Mouse (Mus musculus) limb, embryonic 15.5 days (tissue): Measurements from ENCODE around the gene Arpc2. TPM values are rescaled to one million over a fixed set of nuclear protein-coding genes. Genes with fewer than 3 reads are reported as not detected.

Source experiments
- ATAC-seq: fragments of 200-750 bp; cut with Nextera tagmentation; 2 replicates; pipeline ENCODE4 v1.8.0; 2017; ENCODE audit warnings: low read depth, moderate TSS enrichment; ENCODE audit not compliant: insufficient number of reproducible peaks, low FRiP score, low TSS enrichment
- H3K27ac ChIP-seq: fragments of 300-500 bp; sonication (generic); 2 replicates; pipeline ENCODE4 v1.5.1; 2015; ENCODE audit warnings: moderate library complexity, mild to moderate bottlenecking, inconsistent platforms
- H3K27me3 ChIP-seq: fragments of 300-500 bp; sonication (generic); 2 replicates; pipeline ENCODE4 v1.6.1; 2015; ENCODE audit warnings: inconsistent platforms
- H3K36me3 ChIP-seq: fragments of 300-500 bp; sonication (generic); 2 replicates; pipeline ENCODE4 v1.6.1; 2015; ENCODE audit warnings: inconsistent platforms
- H3K4me1 ChIP-seq: fragments of 300-500 bp; sonication (generic); 2 replicates; pipeline ENCODE4 v1.6.1; 2015; ENCODE audit warnings: inconsistent platforms
- H3K4me2 ChIP-seq: fragments of 300-500 bp; sonication (generic); 2 replicates; pipeline ENCODE4 v1.6.1; 2015; ENCODE audit warnings: mild to moderate bottlenecking, inconsistent platforms
- H3K4me3 ChIP-seq: fragments of 300-500 bp; sonication (generic); 2 replicates; pipeline ENCODE4 v1.5.1; 2015; ENCODE audit warnings: mild to moderate bottlenecking, inconsistent platforms
- H3K9ac ChIP-seq: fragments of 300-500 bp; sonication (generic); 2 replicates; pipeline ENCODE4 v1.6.1; 2015; ENCODE audit warnings: inconsistent platforms
- H3K9me3 ChIP-seq: fragments of 300-500 bp; sonication (generic); 2 replicates; pipeline ENCODE4 v1.6.1; 2016; ENCODE audit warnings: inconsistent platforms
- WGBS: fragments of 180-500 bp; shearing (Covaris S2); methylation state at CpG from one replicate; pipeline ENCODE4 v1.1.7; 2015; 5-methylcytosine and 5-hydroxymethylcytosine counted together
- polyA plus RNA-seq: library from polyadenylated mRNA; unstranded; fragments of >200 nt; fragmentation: Nextera tagmentation; extraction: Ambion mirVana; gene quantifications from 2 replicates; pipeline ENCODE4 v1.2.1, GENCODE M21; 2015

Arpc2 gene
- polyA plus RNA-seq, result 441 and 463 TPM in 2 replicates

DNA sequence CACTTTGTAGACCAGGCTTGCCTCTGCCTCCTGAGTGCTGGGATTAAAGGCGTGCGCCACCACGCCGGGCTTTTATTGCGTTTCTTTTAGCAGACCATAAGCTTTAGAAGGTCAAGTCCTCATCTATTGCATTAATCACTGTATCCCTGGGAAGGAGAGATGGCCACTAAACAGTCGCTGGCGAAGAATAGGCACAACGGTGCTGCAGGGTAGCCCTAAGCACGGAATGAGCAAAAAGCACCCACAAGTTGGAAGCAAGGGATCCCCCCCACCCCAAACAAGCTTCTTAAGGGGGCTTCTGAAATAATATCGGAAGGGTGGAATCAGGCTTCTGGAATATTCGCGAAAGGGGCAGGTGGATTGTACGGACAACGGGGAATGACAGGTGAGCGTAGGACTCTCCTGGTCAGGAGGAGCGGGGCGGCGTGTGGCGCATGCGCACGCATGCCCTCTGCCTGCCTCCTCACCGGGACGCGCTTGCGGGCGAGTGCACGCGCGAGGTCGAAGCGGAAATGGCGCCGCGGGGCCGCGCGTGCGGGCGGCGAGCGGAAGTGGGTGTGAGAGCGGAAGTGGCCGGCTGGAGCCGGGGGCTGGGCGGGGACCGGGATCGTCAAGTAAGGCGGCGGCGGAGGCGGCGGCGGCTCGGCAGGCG, at the start of gene Arpc2:
Gene Arpc2 (plus strand): TSS at position 147 of the 652 bp plus-strand sequence.
- Histone ChIP-seq H3K4me2 (peak within 1 kb of the TSS; percentile 72), H3K4me3 (peak within 1 kb of the TSS; percentile 94), H3K27me3 (no peaks in the 10 kb centered on the region), H3K9ac (peak within 1 kb of the TSS; percentile 93), H3K36me3 (no peaks in the 10 kb centered on the region), H3K9me3 (no peaks in the 10 kb centered on the region), H3K27ac (peak within 1 kb of the TSS; percentile 93), H3K4me1 (peaks cover 30% of the 10 kb centered on the region)
- WGBS, result 2% methylated on average over 42 of the region's 55 CpGs
- ATAC-seq, result peak; percentile 90

DNA sequence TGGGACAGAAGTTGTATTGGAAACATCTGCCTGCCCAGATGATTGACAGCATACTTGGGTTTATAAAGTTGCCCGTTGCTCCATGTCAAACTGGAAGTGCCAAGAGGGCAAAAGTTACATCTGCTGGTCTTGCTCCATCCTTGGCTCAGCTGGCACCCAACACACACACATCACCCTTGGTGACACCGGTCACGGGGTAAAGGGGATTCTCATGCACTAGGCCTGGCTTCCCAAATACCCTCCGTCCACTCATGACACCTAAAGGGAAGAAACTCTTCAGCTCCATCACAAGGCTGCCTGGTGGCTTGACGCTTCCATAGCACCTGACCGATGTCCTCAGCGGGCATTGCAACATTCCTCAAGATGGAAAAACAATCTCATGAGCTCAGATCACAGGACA, 45.4 kb upstream of the Arpc2 start:
- H3K4me3 ChIP-seq, result no peak overlapping the region
- H3K9ac ChIP-seq, result no peak overlapping the region
- no peaks in the 10 kb centered on the region for H3K27me3 ChIP-seq
- H3K4me2 ChIP-seq, result no peak overlapping the region
- no peak overlapping the region for H3K27ac ChIP-seq
- H3K4me1 ChIP-seq, result no peaks in the 10 kb centered on the region
- no peaks in the 10 kb centered on the region for H3K9me3 ChIP-seq
- no peaks in the 10 kb centered on the region for H3K36me3 ChIP-seq
- 90% methylated on average over 7 of the region's 7 CpGs for WGBS
- ATAC-seq, result no peak

GRCm38 (mm10) chr1:74192711-74193110, 43.2 kb upstream of the Arpc2 start:
- H3K9ac ChIP-seq, result no peak overlapping the region
- no peaks in the 10 kb centered on the region for H3K4me1 ChIP-seq
- H3K9me3 ChIP-seq, result no peaks in the 10 kb centered on the region
- H3K27ac ChIP-seq, result no peak overlapping the region
- no peaks in the 10 kb centered on the region for H3K27me3 ChIP-seq
- no peaks in the 10 kb centered on the region for H3K36me3 ChIP-seq
- H3K4me2 ChIP-seq, result no peak overlapping the region
- ATAC-seq, result no peak
- H3K4me3 ChIP-seq, result no peak overlapping the region
- WGBS, result 82% methylated on average over 2 of the region's 2 CpGs

DNA sequence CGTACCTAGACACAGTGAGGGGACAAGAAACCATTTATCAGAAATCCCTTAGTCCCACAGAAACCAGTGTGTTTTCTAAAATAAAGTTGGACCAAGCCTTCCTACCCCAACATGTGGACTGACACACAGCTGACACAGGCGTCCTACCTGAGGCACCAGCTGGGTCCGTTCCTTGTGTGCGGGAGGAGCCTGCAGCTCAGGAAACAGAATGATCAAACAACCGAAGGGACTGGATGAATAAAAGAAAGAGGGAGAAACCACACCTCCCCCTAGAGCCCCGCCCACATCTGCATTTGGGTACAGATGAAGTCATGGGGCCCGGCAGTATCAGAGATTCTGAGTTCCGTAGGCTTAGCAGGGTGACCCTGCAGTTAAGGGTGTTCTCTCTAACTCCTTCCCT, 41.4 kb upstream of the Arpc2 start, which contains the start of gene Cxcr1:
Gene Cxcr1 (minus strand): TSS at position 187 of the 400 bp plus-strand sequence.
- H3K27ac ChIP-seq, result no peak within 1 kb of the TSS

GRCm38 (mm10) chr1:74195961-74196360, 39.9 kb upstream of the Arpc2 start:
- H3K36me3 ChIP-seq, result no peaks in the 10 kb centered on the region
- H3K9me3 ChIP-seq, result no peaks in the 10 kb centered on the region
- 0 out of 2 replicates have a peak, but pooled peaks cover 3% of the 10 kb centered on the region for H3K4me1 ChIP-seq
- no peaks in the 10 kb centered on the region for H3K27me3 ChIP-seq
- H3K4me3 ChIP-seq, result no peak overlapping the region
- H3K9ac ChIP-seq, result no peak overlapping the region
- WGBS, result 50% methylated on average over 7 of the region's 7 CpGs
- ATAC-seq, result no peak
- H3K4me2 ChIP-seq, result no peak overlapping the region
- H3K27ac ChIP-seq, result no peak overlapping the region

More for the DNA sequence above, 41.4 kb upstream of the Arpc2 start, which contains the start of gene Cxcr1:
- no peak within 1 kb of the TSS for H3K9ac ChIP-seq
- ATAC-seq, result no peak
- no peaks in the 10 kb centered on the region for H3K36me3 ChIP-seq
- no peak within 1 kb of the TSS for H3K4me3 ChIP-seq
- no peak within 1 kb of the TSS for H3K4me2 ChIP-seq
- WGBS, result 61% methylated on average over 8 of the region's 8 CpGs
- H3K27me3 ChIP-seq, result no peaks in the 10 kb centered on the region
- 0 out of 2 replicates have a peak, but pooled peaks cover 3% of the 10 kb centered on the region for H3K4me1 ChIP-seq
- H3K9me3 ChIP-seq, result no peaks in the 10 kb centered on the region

DNA sequence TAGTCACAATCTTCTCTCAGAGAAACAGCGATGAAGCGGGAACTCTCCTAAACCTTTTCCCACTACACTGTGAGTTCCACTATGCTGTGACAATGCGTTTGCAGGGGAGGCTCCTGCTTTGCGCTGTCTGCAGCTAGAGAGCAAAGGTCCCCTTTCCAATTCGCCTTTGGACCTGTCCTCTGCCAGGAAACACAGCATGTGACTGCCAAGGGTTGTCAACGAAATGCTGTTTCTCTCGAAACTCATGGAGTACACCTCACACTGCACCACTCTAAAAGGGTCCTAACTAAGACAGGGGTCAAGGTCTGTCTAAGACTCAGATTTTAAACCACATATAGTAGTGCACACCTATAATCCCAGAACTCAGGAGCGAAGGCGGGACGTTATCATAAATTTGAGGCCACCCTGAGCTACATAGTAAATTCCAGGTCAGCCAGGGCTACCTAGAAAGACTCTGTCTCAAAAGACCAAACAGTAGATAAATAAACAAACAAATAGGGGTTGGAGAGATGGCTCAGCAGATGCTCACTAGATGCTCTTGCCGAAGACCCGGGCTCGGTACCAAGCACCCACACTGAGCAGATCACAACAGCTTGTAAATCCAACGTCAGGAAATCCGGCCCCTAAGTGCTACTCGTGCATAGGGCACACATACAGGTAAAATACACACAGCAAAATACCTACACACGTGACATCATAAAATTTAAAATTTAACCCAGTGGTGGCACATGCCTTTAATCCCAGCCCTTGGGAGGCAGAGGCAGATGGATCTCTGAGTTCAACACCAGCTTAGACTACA, 39.1 kb upstream of the Arpc2 start:
- Histone ChIP-seq H3K4me3 (no peak overlapping the region), H3K4me2 (no peak overlapping the region), H3K9me3 (no peaks in the 10 kb centered on the region), H3K9ac (no peak overlapping the region), H3K36me3 (no peaks in the 10 kb centered on the region), H3K27me3 (no peaks in the 10 kb centered on the region), H3K4me1 (0 out of 2 replicates have a peak, but pooled peaks cover 3% of the 10 kb centered on the region), H3K27ac (no peak overlapping the region)
- ATAC-seq, result no peak
- WGBS, result 72% methylated on average over 17 of the region's 17 CpGs

- ATAC-seq, result no peak
- H3K27ac ChIP-seq, result no peak overlapping the region
- H3K36me3 ChIP-seq, result no peaks in the 10 kb centered on the region
- H3K4me1 ChIP-seq, result 0 out of 2 replicates have a peak, but pooled peaks cover 3% of the 10 kb centered on the region
- WGBS, result 83% methylated on average over 12 of the region's 12 CpGs
- no peak overlapping the region for H3K9ac ChIP-seq
- H3K4me3 ChIP-seq, result no peak overlapping the region
- H3K4me2 ChIP-seq, result no peak overlapping the region
- H3K9me3 ChIP-seq, result no peaks in the 10 kb centered on the region
- no peaks in the 10 kb centered on the region for H3K27me3 ChIP-seq
Measured at GRCm38 (mm10) chr1:74197726-74198470, 38.0 kb upstream of the Arpc2 start.

GRCm38 (mm10) chr1:74199046-74199445, 36.8 kb upstream of the Arpc2 start:
- Histone ChIP-seq H3K9ac (no peak overlapping the region), H3K27ac (no peak overlapping the region), H3K9me3 (no peaks in the 10 kb centered on the region), H3K36me3 (no peaks in the 10 kb centered on the region), H3K4me2 (no peak overlapping the region), H3K27me3 (no peaks in the 10 kb centered on the region), H3K4me1 (0 out of 2 replicates have a peak, but pooled peaks cover 3% of the 10 kb centered on the region), H3K4me3 (no peak overlapping the region)
- 76% methylated on average over 8 of the region's 8 CpGs for WGBS
- ATAC-seq, result no peak

DNA sequence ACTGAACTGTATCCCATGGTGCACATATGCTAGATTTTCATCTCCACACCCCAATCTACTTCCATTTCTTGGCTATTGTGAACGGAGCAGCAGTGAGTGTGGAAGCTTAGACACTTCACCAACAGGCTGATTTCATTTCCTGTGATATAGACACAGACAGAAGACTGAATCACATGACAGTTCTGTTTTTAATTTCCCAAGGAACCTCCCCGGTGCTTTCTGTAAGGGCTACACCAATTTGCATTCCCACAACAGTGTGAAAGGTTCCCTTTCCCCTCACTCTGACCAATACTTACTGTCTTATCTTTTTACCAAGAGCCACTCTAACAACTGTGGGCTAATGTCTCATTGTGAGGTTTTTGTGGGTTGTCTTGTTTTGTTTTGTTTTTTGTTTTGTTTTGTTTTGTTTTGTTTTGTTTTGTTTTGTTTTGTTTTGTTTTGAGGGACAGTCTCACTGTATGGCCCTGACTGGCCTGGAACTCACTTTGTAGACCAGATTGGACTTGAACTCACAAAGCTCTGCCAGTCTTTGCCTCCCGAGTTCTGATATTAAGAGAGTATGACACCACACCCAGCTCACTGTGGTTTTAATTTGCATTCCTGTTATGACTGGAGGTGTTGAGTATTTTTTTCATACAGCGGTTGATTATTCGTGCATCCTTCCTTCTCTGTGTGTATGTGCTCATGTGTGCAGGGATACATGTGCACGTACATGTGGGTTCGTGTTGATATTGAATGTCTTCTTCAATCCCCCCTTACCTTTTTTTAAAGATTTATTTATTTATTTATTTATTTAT, 34.6 kb upstream of the Arpc2 start:
- Histone ChIP-seq H3K4me3 (no peak overlapping the region), H3K9ac (no peak overlapping the region), H3K9me3 (no peaks in the 10 kb centered on the region), H3K4me1 (0 out of 2 replicates have a peak, but pooled peaks cover 3% of the 10 kb centered on the region), H3K27me3 (no peaks in the 10 kb centered on the region), H3K27ac (no peak overlapping the region), H3K4me2 (no peak overlapping the region), H3K36me3 (no peaks in the 10 kb centered on the region)
- 66% methylated on average over 7 of the region's 7 CpGs for WGBS
- ATAC-seq, result no peak

- no peaks in the 10 kb centered on the region for H3K27me3 ChIP-seq
- H3K4me1 ChIP-seq, result 0 out of 2 replicates have a peak, but pooled peaks cover 3% of the 10 kb centered on the region
- H3K9ac ChIP-seq, result no peak overlapping the region
- ATAC-seq, result no peak
- 68% methylated on average over 5 of the region's 5 CpGs for WGBS
- H3K4me2 ChIP-seq, result no peak overlapping the region
- H3K4me3 ChIP-seq, result no peak overlapping the region
- H3K36me3 ChIP-seq, result no peaks in the 10 kb centered on the region
- H3K27ac ChIP-seq, result no peak overlapping the region
- H3K9me3 ChIP-seq, result no peaks in the 10 kb centered on the region
Measured at GRCm38 (mm10) chr1:74203457-74203856, 32.4 kb upstream of the Arpc2 start.

DNA sequence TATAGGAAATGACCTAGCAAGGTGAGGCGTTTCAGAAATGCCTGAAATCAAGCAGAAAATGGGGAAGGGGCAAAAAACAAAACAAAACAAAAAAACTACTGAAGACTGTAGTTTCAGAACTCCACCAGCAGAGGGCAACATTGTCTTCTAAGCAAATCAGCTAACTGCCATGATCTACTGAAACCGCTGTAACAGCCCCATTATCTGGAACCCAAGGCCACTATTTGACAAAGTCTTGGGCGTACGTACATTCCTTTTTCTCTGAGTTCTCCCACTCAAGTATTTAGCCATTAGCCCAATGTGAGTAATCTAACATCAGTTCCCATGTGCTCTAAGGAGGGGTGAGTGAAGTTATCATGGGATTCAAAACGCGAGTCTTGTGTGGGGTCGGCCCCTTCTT, 30.0 kb upstream of the Arpc2 start:
- H3K4me3 ChIP-seq, result no peak overlapping the region
- no peaks in the 10 kb centered on the region for H3K27me3 ChIP-seq
- WGBS, result 60% methylated on average over 7 of the region's 7 CpGs
- H3K36me3 ChIP-seq, result no peaks in the 10 kb centered on the region
- H3K4me2 ChIP-seq, result no peak overlapping the region
- H3K9ac ChIP-seq, result no peak overlapping the region
- ATAC-seq, result no peak
- no peak overlapping the region for H3K27ac ChIP-seq
- H3K4me1 ChIP-seq, result no peaks in the 10 kb centered on the region
- H3K9me3 ChIP-seq, result no peaks in the 10 kb centered on the region
